Mouse (Mus musculus): ENCODE results near the gene Gdpd5. TPM values are rescaled to one million over a fixed set of nuclear protein-coding genes. Genes with fewer than 3 reads are reported as not detected.

Gene Gdpd5
- total and polyA plus RNA-seq, 3 experiments = 0.15 to 0.26 TPM; not detected in 1

- H3K27me3 ChIP-seq (ENCODE audit: control insufficient read depth in 1 of 2, insufficient read depth in 2 of 2, low read length in 2 of 2) = no peaks in the 10 kb centered on the region
- H3K27ac ChIP-seq (ENCODE audit: control insufficient read depth, low read depth, low read length) = no peak overlapping the region
- no peaks in the 10 kb centered on the region for H3K79me2 ChIP-seq (ENCODE audit: control insufficient read depth, insufficient read depth, low read length, poor library complexity)
- H3K4me1 ChIP-seq (ENCODE audit: control insufficient read depth in 1 of 2, insufficient read depth in 2 of 2, low read length in 2 of 2) = no peaks in the 10 kb centered on the region
- H3K9me3 ChIP-seq (replicated peaks; ENCODE audit: insufficient read depth, low read length) = no peaks in the 10 kb centered on the region
- H3K9ac ChIP-seq (ENCODE audit: control insufficient read depth, low read depth, low read length, poor library complexity, severe bottlenecking) = no peak overlapping the region
- no peak for DNase-seq (ENCODE audit: low read depth, low spot score)
- no peak overlapping the region for H3K4me3 ChIP-seq (ENCODE audit: control insufficient read depth in 1 of 2, insufficient read depth in 1 of 2, low read depth in 2 of 2, low read length in 2 of 2)
- TF ChIP-seq MAFK (IDR thresholded peaks at IDR 0.05; ENCODE audit: borderline replicate concordance, low read depth, low read length) = no peak
- TF ChIP-seq GATA1 (IDR thresholded peaks at IDR 0.05; ENCODE audit: low read depth, low read length) = no peak
- no peak for TF ChIP-seq MAX (IDR thresholded peaks at IDR 0.05; ENCODE audit: low read length)
- TF ChIP-seq CTCF (IDR thresholded peaks at IDR 0.05 in 2 of 3, conservative IDR thresholded peaks at IDR 0.05 in 1 of 3; ENCODE audit: control insufficient read depth in 1 of 3, insufficient read depth in 1 of 3, low read depth in 2 of 3, low read length in 3 of 3, poor library complexity in 1 of 3, severe bottlenecking in 1 of 3) = no peak
- no peak for TF ChIP-seq CHD1 (IDR thresholded peaks at IDR 0.05; ENCODE audit: low read depth, low read length)
- TF ChIP-seq KAT2A (conservative IDR thresholded peaks at IDR 0.05; ENCODE audit: low read depth, low read length) = no peak
- TF ChIP-seq JUND (IDR thresholded peaks at IDR 0.05; ENCODE audit: low read depth, low read length) = no peak
- no peak for TF ChIP-seq ZC3H11A (IDR thresholded peaks at IDR 0.05; ENCODE audit: low read depth, low read length)
- TF ChIP-seq POLR2AphosphoS2 (IDR thresholded peaks at IDR 0.05; ENCODE audit: low read length) = no peak
- no peak for TF ChIP-seq NELFE (IDR thresholded peaks at IDR 0.05; ENCODE audit: low read depth, low read length)
- no peak for TF ChIP-seq RCOR1 (IDR thresholded peaks at IDR 0.05; ENCODE audit: low read depth, low read length)
- no peaks in the 10 kb centered on the region for H3K36me3 ChIP-seq (ENCODE audit: control insufficient read depth in 1 of 2, insufficient read depth in 2 of 2, low read length in 2 of 2)
Observed at GRCm38 (mm10) chr7:99459888-99460652, 78.9 kb downstream of the Gdpd5 start.

GRCm38 (mm10) chr7:99463120-99463519 is 81.9 kb downstream of the Gdpd5 start:
- H3K79me2 ChIP-seq (ENCODE audit: control insufficient read depth, insufficient read depth, low read length, poor library complexity) = no peaks in the 10 kb centered on the region
- no peaks in the 10 kb centered on the region for H3K9me3 ChIP-seq (replicated peaks; ENCODE audit: insufficient read depth, low read length)
- H3K4me3 ChIP-seq (ENCODE audit: control insufficient read depth in 1 of 2, insufficient read depth in 1 of 2, low read depth in 2 of 2, low read length in 2 of 2) = no peak overlapping the region
- no peak for DNase-seq (ENCODE audit: low read depth, low spot score)
- H3K27me3 ChIP-seq (ENCODE audit: control insufficient read depth in 1 of 2, insufficient read depth in 2 of 2, low read length in 2 of 2) = no peaks in the 10 kb centered on the region
- H3K27ac ChIP-seq (ENCODE audit: control insufficient read depth, low read depth, low read length) = no peak overlapping the region
- H3K4me1 ChIP-seq (ENCODE audit: control insufficient read depth in 1 of 2, insufficient read depth in 2 of 2, low read length in 2 of 2) = no peaks in the 10 kb centered on the region
- H3K9ac ChIP-seq (ENCODE audit: control insufficient read depth, low read depth, low read length, poor library complexity, severe bottlenecking) = no peak overlapping the region
- no peak for TF ChIP-seq NRF1 (IDR thresholded peaks at IDR 0.05; ENCODE audit: insufficient read depth, low read depth, low read length, poor library complexity, severe bottlenecking)
- no peak for TF ChIP-seq ZC3H11A (IDR thresholded peaks at IDR 0.05; ENCODE audit: low read depth, low read length)
- no peak for TF ChIP-seq MYB (IDR thresholded peaks at IDR 0.05; ENCODE audit: low read depth, low read length)
- TF ChIP-seq KAT2A (conservative IDR thresholded peaks at IDR 0.05; ENCODE audit: low read depth, low read length) = no peak
- H3K36me3 ChIP-seq (ENCODE audit: control insufficient read depth in 1 of 2, insufficient read depth in 2 of 2, low read length in 2 of 2) = no peaks in the 10 kb centered on the region

GRCm38 (mm10) chr7:99465811-99466210 is 84.6 kb downstream of the Gdpd5 start, which contains the start of gene Klhl35:
Klhl35 (plus strand) TSS chr7:99466004.
- DNase-seq (ENCODE audit: low read depth, low spot score) = no peak
- H3K36me3 ChIP-seq (ENCODE audit: control insufficient read depth in 1 of 2, insufficient read depth in 2 of 2, low read length in 2 of 2) = no peaks in the 10 kb centered on the region
- no peaks in the 10 kb centered on the region for H3K27me3 ChIP-seq (ENCODE audit: control insufficient read depth in 1 of 2, insufficient read depth in 2 of 2, low read length in 2 of 2)
- H3K4me1 ChIP-seq (ENCODE audit: control insufficient read depth in 1 of 2, insufficient read depth in 2 of 2, low read length in 2 of 2) = no peaks in the 10 kb centered on the region
- no peak within 1 kb of the TSS for H3K9ac ChIP-seq (ENCODE audit: control insufficient read depth, low read depth, low read length, poor library complexity, severe bottlenecking)
- no peak for TF ChIP-seq ELF1 (IDR thresholded peaks at IDR 0.05; ENCODE audit: low read depth, low read length)
- no peak for TF ChIP-seq ZKSCAN1 (IDR thresholded peaks at IDR 0.05; ENCODE audit: low read depth, low read length)
- no peak for TF ChIP-seq ZC3H11A (IDR thresholded peaks at IDR 0.05; ENCODE audit: low read depth, low read length)
- no peak for TF ChIP-seq SIN3A (IDR thresholded peaks at IDR 0.05; ENCODE audit: low read length)
- TF ChIP-seq SMC3 (IDR thresholded peaks at IDR 0.05; ENCODE audit: low read depth, low read length) = no peak
- TF ChIP-seq MAZ (IDR thresholded peaks at IDR 0.05; ENCODE audit: low read depth, low read length) = no peak
- no peak for TF ChIP-seq ZMIZ1 (IDR thresholded peaks at IDR 0.05; ENCODE audit: low read depth, low read length)
- TF ChIP-seq KAT2A (conservative IDR thresholded peaks at IDR 0.05; ENCODE audit: low read depth, low read length) = no peak
- TF ChIP-seq MYB (IDR thresholded peaks at IDR 0.05; ENCODE audit: low read depth, low read length) = no peak
- no peak for TF ChIP-seq MXI1 (IDR thresholded peaks at IDR 0.05; ENCODE audit: low read depth, low read length)
- TF ChIP-seq BHLHE40 (IDR thresholded peaks at IDR 0.05; ENCODE audit: borderline replicate concordance, low read depth, low read length) = no peak
- no peak for TF ChIP-seq MEF2A (IDR thresholded peaks at IDR 0.05; ENCODE audit: extremely low read depth, insufficient replicate concordance, low read depth, low read length, poor library complexity, severe bottlenecking)
- TF ChIP-seq NELFE (IDR thresholded peaks at IDR 0.05; ENCODE audit: low read depth, low read length) = no peak
- no peak for TF ChIP-seq RCOR1 (IDR thresholded peaks at IDR 0.05; ENCODE audit: low read depth, low read length)
- no peak for TF ChIP-seq JUND (IDR thresholded peaks at IDR 0.05; ENCODE audit: low read depth, low read length)
- no peak within 1 kb of the TSS for H3K27ac ChIP-seq (ENCODE audit: control insufficient read depth, low read depth, low read length)
- no peaks in the 10 kb centered on the region for H3K79me2 ChIP-seq (ENCODE audit: control insufficient read depth, insufficient read depth, low read length, poor library complexity)
- H3K4me3 ChIP-seq (ENCODE audit: control insufficient read depth in 1 of 2, insufficient read depth in 1 of 2, low read depth in 2 of 2, low read length in 2 of 2) = no peak within 1 kb of the TSS
- no peaks in the 10 kb centered on the region for H3K9me3 ChIP-seq (replicated peaks; ENCODE audit: insufficient read depth, low read length)
